Mouse (Mus musculus) lung, embryonic 14.5 days (tissue): Measurements from ENCODE around the gene Atp8a2. TPM values are rescaled to one million over a fixed set of nuclear protein-coding genes. Genes with fewer than 3 reads are reported as not detected.

Experiments used
- ATAC-seq: fragments of 200-750 bp; cut with Nextera tagmentation; 2 replicates; pipeline ENCODE4 v1.8.0; 2017; ENCODE audit warnings: mild to moderate bottlenecking, moderate TSS enrichment, moderate library complexity; ENCODE audit not compliant: insufficient read depth
- DNase-seq: peaks from one replicate; pipeline ENCODE4 v3.0.0-alpha.2; 2015
- H3K27ac ChIP-seq: fragments of 300-500 bp; sonication (generic); 2 replicates; pipeline ENCODE4 v1.5.1; 2014; ENCODE audit warnings: low read depth, mild to moderate bottlenecking, moderate library complexity
- H3K27me3 ChIP-seq: fragments of 300-500 bp; sonication (generic); 2 replicates; pipeline ENCODE4 v1.6.1; 2014; ENCODE audit warnings: low read length, control low read depth; ENCODE audit not compliant: insufficient read depth
- H3K36me3 ChIP-seq: fragments of 300-500 bp; sonication (generic); 2 replicates; pipeline ENCODE4 v1.6.1; 2014; ENCODE audit warnings: control low read depth; ENCODE audit not compliant: insufficient read depth
- H3K4me1 ChIP-seq: fragments of 300-500 bp; sonication (generic); 2 replicates; pipeline ENCODE4 v1.6.1; 2014; ENCODE audit warnings: antibody characterized with exemption, control low read depth; ENCODE audit not compliant: insufficient read depth
- H3K4me2 ChIP-seq: fragments of 300-500 bp; sonication (generic); 2 replicates; pipeline ENCODE4 v1.6.1; 2014; ENCODE audit warnings: mild to moderate bottlenecking
- H3K4me3 ChIP-seq: fragments of 300-500 bp; sonication (generic); 2 replicates; pipeline ENCODE4 v1.5.1; 2014; ENCODE audit warnings: low read depth, low read length
- H3K9ac ChIP-seq: fragments of 300-500 bp; sonication (generic); 2 replicates; pipeline ENCODE4 v1.6.1; 2014
- H3K9me3 ChIP-seq: fragments of 300-500 bp; sonication (generic); 2 replicates; pipeline ENCODE4 v1.6.1; 2016; ENCODE audit warnings: low read depth, low read length, control low read depth
- CTCF ChIP-seq: IDR thresholded peaks from 2 replicates; pipeline ENCODE4 v1.5.1; 2016; ENCODE audit warnings: antibody characterized with exemption, low read depth
- WGBS: fragments of 180-500 bp; shearing (Covaris S2); extraction: QIAGEN DNeasy Blood & Tissue Kit; methylation state at CpG from one replicate; pipeline ENCODE4 v1.1.7; 2014; 5-methylcytosine and 5-hydroxymethylcytosine counted together
- polyA plus RNA-seq: library from polyadenylated mRNA; unstranded; fragments of >200 nt; fragmentation: Nextera tagmentation; extraction: Ambion mirVana; gene quantifications from 2 replicates; pipeline ENCODE4 v1.2.1, GENCODE M21; 2014

Gene Atp8a2
- polyA plus RNA-seq, 1 experiment from 2014 or later = 0.95 TPM

- H3K27me3 ChIP-seq = no peaks in the 10 kb centered on the region; the same call in 1 of the 2 replicates
- no peak for DNase-seq
- no peaks in the 10 kb centered on the region for H3K9me3 ChIP-seq
- no peak for ATAC-seq
- H3K9ac ChIP-seq = 0 out of 2 replicates have a peak overlapping the region, but pooled peaks have one; percentile 1
- peak overlapping the region; percentile 35 for H3K4me3 ChIP-seq
- no peaks in the 10 kb centered on the region for H3K4me1 ChIP-seq
- no peak overlapping the region for H3K27ac ChIP-seq
- no peaks in the 10 kb centered on the region for H3K36me3 ChIP-seq
- TF ChIP-seq CTCF = no peak
- WGBS = 3% methylated on average over 21 of the region's 21 CpGs
- peak overlapping the region; percentile 81 for H3K4me2 ChIP-seq
These were observed 110.6 kb downstream of the Atp8a2 start for GRCm38 (mm10) chr14:60086254-60086807.

DNA sequence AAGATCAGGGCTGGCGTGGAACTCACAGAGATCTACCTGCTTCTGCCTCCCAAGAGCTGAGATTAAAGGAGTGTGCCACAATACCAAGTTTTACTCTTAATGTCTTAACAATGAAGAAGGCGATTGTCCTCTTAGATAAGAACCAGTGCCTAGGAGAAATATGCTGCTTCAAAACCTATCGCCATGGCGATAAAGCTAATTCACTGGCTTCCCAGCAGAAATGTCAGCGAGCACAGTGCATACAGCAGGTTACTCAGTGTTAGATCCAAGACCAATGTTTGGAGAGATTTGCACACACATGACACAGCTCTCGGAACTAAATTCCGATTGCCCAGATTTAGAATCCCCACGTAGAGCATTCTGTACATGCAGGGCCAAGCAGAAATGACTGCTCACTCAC lies 114.2 kb downstream of the Atp8a2 start:
- Histone ChIP-seq H3K9ac (no peak overlapping the region), H3K4me3 (no peak overlapping the region), H3K27me3 (no peaks in the 10 kb centered on the region; the same call in 1 of the 2 replicates), H3K9me3 (no peaks in the 10 kb centered on the region), H3K36me3 (no peaks in the 10 kb centered on the region), H3K4me2 (no peak overlapping the region), H3K4me1 (no peaks in the 10 kb centered on the region), H3K27ac (no peak overlapping the region)
- ATAC-seq (no peak), DNase-seq (no peak)
- 74% methylated on average over 8 of the region's 8 CpGs for WGBS
- no peak for TF ChIP-seq CTCF

DNA sequence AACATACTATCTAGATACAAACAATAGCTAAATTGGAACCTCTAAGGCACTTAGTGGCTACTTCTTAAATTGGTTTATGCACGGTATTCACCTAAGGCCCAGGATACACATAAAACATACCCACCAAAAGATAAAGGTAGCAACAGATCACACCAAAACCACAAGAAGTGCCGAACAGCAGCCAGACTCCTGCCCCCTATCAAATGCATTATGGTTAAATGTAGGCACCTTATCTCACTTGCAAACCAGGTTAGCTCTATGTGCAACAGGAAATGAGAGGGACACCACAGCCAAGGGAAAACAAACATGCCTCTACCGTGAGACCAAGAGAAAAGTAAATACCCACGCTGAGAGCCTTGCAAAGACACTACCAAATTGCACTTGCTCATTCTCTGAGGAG lies 124.5 kb downstream of the Atp8a2 start:
- H3K4me3 ChIP-seq = no peak overlapping the region
- H3K36me3 ChIP-seq = no peaks in the 10 kb centered on the region
- no peak for DNase-seq
- no peak overlapping the region for H3K9ac ChIP-seq
- H3K4me2 ChIP-seq = no peak overlapping the region
- no peak for TF ChIP-seq CTCF
- ATAC-seq = no peak
- no peaks in the 10 kb centered on the region for H3K27me3 ChIP-seq
- no peak overlapping the region for H3K27ac ChIP-seq
- H3K9me3 ChIP-seq = no peaks in the 10 kb centered on the region
- no peaks in the 10 kb centered on the region for H3K4me1 ChIP-seq
- 61% methylated on average over 4 of the region's 4 CpGs for WGBS

DNA sequence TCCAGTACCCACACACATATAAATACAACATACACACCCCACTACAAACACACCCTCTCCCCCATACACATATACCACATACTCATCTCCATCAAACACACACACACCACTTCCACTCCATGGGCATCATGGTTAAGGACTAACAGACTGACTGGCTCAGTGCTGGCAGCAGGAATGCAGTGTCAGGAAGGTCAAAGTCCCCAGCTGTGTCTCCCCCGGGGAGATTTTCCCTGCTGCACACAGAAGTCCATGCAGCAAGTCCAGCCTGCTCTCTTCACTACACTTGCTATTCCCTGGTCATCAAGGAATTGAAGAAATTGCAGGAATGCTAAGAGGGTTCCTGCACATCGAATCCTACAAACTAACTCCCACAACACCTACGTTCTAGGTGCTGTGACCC lies 131.8 kb downstream of the Atp8a2 start:
- ATAC-seq = no peak
- TF ChIP-seq CTCF = no peak
- 48% methylated on average over 3 of the region's 3 CpGs for WGBS
- Histone ChIP-seq H3K36me3 (no peaks in the 10 kb centered on the region), H3K9ac (no peak overlapping the region), H3K9me3 (no peaks in the 10 kb centered on the region), H3K27ac (no peak overlapping the region), H3K4me1 (no peaks in the 10 kb centered on the region), H3K4me3 (no peak overlapping the region), H3K27me3 (no peaks in the 10 kb centered on the region), H3K4me2 (no peak overlapping the region)
- no peak for DNase-seq

- WGBS = 74% methylated on average over 3 of the region's 3 CpGs
- Histone ChIP-seq H3K36me3 (no peaks in the 10 kb centered on the region), H3K4me2 (no peak overlapping the region), H3K4me3 (no peak overlapping the region), H3K9ac (no peak overlapping the region), H3K9me3 (no peaks in the 10 kb centered on the region), H3K27ac (no peak overlapping the region), H3K27me3 (no peaks in the 10 kb centered on the region), H3K4me1 (no peaks in the 10 kb centered on the region)
- no peak for TF ChIP-seq CTCF
- DNase-seq = no peak
- ATAC-seq = no peak
These were observed 136.0 kb downstream of the Atp8a2 start for GRCm38 (mm10) chr14:60061023-60061422.

DNA sequence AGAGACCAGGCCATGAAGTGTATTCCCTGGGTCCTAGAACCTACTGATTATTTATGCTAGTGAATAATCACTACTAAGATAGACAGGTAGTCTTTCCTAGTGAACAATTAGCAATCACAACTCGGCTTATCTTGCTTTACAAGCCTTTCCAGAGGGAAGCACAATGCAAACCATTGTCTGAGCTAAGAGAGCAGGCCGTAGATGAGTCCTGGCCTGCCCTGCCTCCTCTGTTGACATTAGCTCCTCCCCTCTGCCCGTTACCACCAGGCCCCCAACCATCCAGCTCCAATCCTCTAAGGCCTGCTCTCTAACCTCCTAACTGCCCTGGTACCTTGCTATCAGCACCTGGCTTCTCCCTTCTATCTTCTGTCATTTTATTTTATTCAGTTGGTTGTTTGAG lies 138.1 kb downstream of the Atp8a2 start:
- no peak overlapping the region for H3K27ac ChIP-seq
- H3K27me3 ChIP-seq = no peaks in the 10 kb centered on the region
- H3K36me3 ChIP-seq = no peaks in the 10 kb centered on the region
- 48% methylated on average over 3 of the region's 3 CpGs for WGBS
- H3K4me1 ChIP-seq = no peaks in the 10 kb centered on the region
- ATAC-seq (no peak), DNase-seq (no peak)
- TF ChIP-seq CTCF = no peak
- no peak overlapping the region for H3K4me2 ChIP-seq
- H3K9ac ChIP-seq = no peak overlapping the region
- H3K9me3 ChIP-seq = no peaks in the 10 kb centered on the region
- no peak overlapping the region for H3K4me3 ChIP-seq

- no peaks in the 10 kb centered on the region for H3K4me1 ChIP-seq
- no peaks in the 10 kb centered on the region for H3K27me3 ChIP-seq
- H3K36me3 ChIP-seq = no peaks in the 10 kb centered on the region
- DNase-seq (peak; percentile 8), ATAC-seq (no peak)
- WGBS = 73% methylated on average over 4 of the region's 4 CpGs
- no peak overlapping the region for H3K4me3 ChIP-seq
- H3K4me2 ChIP-seq = no peak overlapping the region
- no peak overlapping the region for H3K27ac ChIP-seq
- no peaks in the 10 kb centered on the region for H3K9me3 ChIP-seq
- H3K9ac ChIP-seq = no peak overlapping the region
- no peak for TF ChIP-seq CTCF
These were observed 141.7 kb downstream of the Atp8a2 start for GRCm38 (mm10) chr14:60055231-60055630.

GRCm38 (mm10) chr14:60030666-60031065 lies 166.3 kb downstream of the Atp8a2 start:
- no peaks in the 10 kb centered on the region for H3K36me3 ChIP-seq
- H3K9ac ChIP-seq = no peak overlapping the region
- ATAC-seq = no peak
- no peak for TF ChIP-seq CTCF
- WGBS = 34% methylated on average over 2 of the region's 2 CpGs
- no peak overlapping the region for H3K27ac ChIP-seq
- H3K9me3 ChIP-seq = no peaks in the 10 kb centered on the region
- no peak overlapping the region for H3K4me2 ChIP-seq
- peak; percentile 22 for DNase-seq
- no peaks in the 10 kb centered on the region for H3K4me1 ChIP-seq
- H3K27me3 ChIP-seq = no peaks in the 10 kb centered on the region
- no peak overlapping the region for H3K4me3 ChIP-seq
